Mouse (Mus musculus): Measurements from ENCODE around the gene Baiap2l2.

- TF ChIP-seq POLR2A (IDR thresholded peaks at IDR 0.05; ENCODE audit: low read depth, low read length) (no peak), CTCF (conservative IDR thresholded peaks at IDR 0.05; ENCODE audit: insufficient read depth, insufficient read length, low read depth, low read length) (no peak)
Measured at GRCm38 (mm10) chr15:79299563-79300155, 14.3 kb upstream of the Baiap2l2 start.
